Mouse (Mus musculus) small intestine, adult 2 months (tissue): ENCODE measurements around the gene Rassf4.

Source experiments
- CTCF ChIP-seq: fragments of 200-500 bp; IDR thresholded peaks from 2 replicates; pipeline ENCODE4 v1.5.1; 2012; ENCODE audit warnings: low read depth, mild to moderate bottlenecking, control low read depth, inconsistent platforms, low read length, moderate library complexity, mixed read lengths; ENCODE audit not compliant: insufficient replicate concordance, insufficient read length; ENCODE audit errors: extremely low read depth
- POLR2A ChIP-seq: fragments of 200-500 bp; IDR thresholded peaks from 2 replicates; pipeline ENCODE4 v1.6.1; 2012; ENCODE audit warnings: low read depth, mild to moderate bottlenecking, control low read depth, inconsistent platforms, low read length, moderate library complexity

DNA sequence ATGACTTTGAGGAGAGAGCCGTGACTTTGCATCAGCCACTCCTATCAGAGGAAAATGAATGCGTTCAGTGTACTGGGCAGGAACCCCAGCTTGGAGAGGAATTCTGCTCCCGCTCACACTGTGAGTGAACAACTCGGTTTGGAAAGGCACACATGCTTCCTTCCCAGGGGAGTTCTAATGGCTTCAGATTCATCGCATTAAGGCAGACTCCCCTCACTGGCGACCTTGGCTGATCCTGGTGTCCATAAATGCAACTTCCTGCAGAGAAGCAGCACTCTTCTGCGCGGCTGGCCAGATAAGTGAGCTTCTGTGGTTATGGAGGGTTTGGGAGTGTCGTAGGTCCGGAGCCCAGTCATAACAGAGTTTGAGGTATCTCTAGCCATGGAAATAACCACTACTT lies 44.0 kb downstream of the Rassf4 start:
- TF ChIP-seq CTCF (no peak), POLR2A (no peak)
